Mouse (Mus musculus): ENCODE data around the gene Atad5. TPM values are rescaled to one million over a fixed set of nuclear protein-coding genes. Genes with fewer than 3 reads are reported as not detected.
"Not testable (repeated sequence)": the region's sequence is repeated elsewhere in the genome, so short reads cannot be mapped to it uniquely, and the experiment has no call there.

Atad5 gene
- polyA plus RNA-seq, 1 experiment, result 0.18 TPM

DNA sequence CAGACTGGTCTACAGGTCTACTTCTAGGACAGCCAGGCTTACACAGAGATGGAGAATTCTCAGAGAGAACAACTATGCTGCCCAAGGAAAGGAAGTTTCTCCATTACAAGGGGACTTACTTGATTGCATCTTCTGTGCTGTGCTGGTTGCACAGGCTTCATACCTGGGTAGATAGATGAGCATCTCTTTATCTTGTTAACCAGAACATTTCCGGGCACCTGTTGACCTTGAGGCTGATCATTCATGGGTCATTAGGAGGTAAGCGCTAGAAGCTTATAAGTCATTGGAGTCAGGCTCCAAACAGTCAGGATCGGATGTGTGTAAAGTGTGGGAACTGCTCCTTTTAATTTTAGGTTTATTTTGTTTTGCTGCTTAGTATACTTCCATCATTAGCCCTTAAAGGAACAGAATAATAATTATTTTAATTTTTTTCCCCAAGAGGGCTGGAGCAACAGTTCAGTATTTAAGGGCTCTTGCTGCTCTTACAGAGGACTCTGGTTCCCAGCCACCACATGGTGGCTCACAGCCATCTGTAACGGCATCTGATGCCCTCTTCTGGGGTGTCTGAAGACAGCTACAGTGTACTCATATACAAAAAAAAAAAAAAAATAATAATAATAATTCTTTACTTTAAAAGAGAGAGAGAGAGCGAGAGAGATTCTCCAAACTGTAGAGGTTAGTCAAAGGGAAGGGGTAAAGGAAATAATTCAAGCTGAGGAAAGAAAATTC, 92.0 kb downstream of the Atad5 start:
- Histone ChIP-seq H3K27me3 (ENCODE audit: control insufficient read depth, insufficient read depth, low read length) (no peaks in the 10 kb centered on the region), H3K27ac (ENCODE audit: insufficient read depth, low read depth, low read length) (no peak overlapping the region), H3K4me3 (ENCODE audit: low read depth, low read length) (no peak overlapping the region), H3K36me3 (ENCODE audit: control insufficient read depth, insufficient read depth, low read length) (peaks cover 18% of the 10 kb centered on the region), H3K4me1 (ENCODE audit: control insufficient read depth, insufficient read depth, insufficient read length, low read length) (no peaks in the 10 kb centered on the region)
- TF ChIP-seq POLR2A (IDR thresholded peaks at IDR 0.05; ENCODE audit: low read depth, low read length) (no peak), CTCF (IDR thresholded peaks at IDR 0.05; ENCODE audit: extremely low read depth, insufficient read length, insufficient replicate concordance, low read depth, low read length) (no peak)
- 64% methylated on average over 5 of the region's 5 CpGs for WGBS

DNA sequence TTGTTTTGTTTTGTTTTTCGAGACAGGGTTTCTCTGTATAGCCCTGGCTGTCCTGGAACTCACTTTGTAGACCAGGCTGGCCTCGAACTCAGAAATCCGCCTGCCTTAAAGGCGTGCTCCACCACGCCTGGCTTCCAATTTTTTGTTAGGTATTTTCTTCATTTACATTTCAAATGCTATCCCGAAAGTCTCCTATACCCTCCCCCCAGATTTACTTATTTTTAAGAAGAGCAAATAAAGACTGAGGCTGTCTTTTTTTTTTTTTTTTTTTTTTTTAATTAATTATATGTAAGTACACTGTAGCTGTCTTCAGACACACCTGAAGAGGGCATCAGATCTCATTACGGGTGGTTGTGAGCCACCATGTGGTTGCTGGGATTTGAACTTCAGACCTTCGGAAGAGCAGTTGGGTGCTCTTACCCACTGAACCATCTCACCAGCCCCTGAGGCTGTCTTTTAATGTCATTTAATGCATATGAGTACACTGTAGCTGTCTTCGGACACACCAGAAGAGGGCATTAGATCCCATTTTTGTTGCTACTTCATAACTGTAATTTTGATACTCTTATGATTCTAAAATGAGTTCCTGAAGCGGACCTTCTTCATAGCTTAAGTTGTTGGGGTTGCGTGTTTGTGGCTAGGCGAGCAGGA, 94.0 kb downstream of the Atad5 start:
- H3K4me3 ChIP-seq (ENCODE audit: low read depth, low read length), result peak overlapping the region; percentile 69
- H3K36me3 ChIP-seq (ENCODE audit: control insufficient read depth, insufficient read depth, low read length); H3K27me3 ChIP-seq (ENCODE audit: control insufficient read depth, insufficient read depth, low read length); H3K4me1 ChIP-seq (ENCODE audit: control insufficient read depth, insufficient read depth, insufficient read length, low read length): not testable (repeated sequence)
- H3K27ac ChIP-seq (ENCODE audit: insufficient read depth, low read depth, low read length), result peak overlapping the region; percentile 54; the same call in 1 of the 2 replicates
- 38% methylated on average over 12 of the region's 12 CpGs for WGBS

DNA sequence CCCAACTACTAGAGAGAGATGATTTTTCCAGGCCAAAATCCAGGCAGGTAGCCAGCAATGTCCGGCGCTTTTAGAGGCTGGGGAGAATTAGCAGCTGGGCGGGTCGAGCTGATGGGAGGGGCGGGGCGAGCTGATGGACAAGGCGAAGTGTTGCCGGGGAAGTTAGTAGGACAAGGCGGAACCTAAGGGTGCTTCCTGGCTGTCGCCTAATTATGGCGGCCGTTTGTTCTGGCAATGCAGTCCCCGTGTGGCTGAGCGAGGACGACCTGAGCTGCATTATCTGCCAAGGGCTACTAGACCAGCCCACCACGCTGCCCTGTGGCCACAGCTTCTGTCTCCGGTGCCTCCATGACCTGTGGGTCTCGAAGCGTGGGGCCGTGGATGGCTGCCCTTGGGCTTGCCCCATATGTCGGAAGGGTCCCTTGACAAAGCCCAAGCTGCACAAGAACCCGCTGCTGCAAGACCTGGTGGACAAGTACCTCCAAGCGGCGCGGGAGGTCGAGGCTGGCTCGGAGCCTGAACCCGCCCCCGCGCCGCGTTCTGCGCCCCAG, 94.6 kb downstream of the Atad5 start, which contains the start of gene Rnf135:
Gene Rnf135 (plus strand): TSS at position 147 of the 551 bp plus-strand sequence.
- Histone ChIP-seq H3K27me3 (ENCODE audit: control insufficient read depth, insufficient read depth, low read length) (no peaks in the 10 kb centered on the region), H3K4me3 (ENCODE audit: low read depth, low read length) (peak within 1 kb of the TSS; percentile 69), H3K4me1 (ENCODE audit: control insufficient read depth, insufficient read depth, insufficient read length, low read length) (no peaks in the 10 kb centered on the region), H3K36me3 (ENCODE audit: control insufficient read depth, insufficient read depth, low read length) (0 out of 2 replicates have a peak, but pooled peaks cover 2% of the 10 kb centered on the region), H3K27ac (ENCODE audit: insufficient read depth, low read depth, low read length) (peak within 1 kb of the TSS; percentile 73)
- TF ChIP-seq CTCF (IDR thresholded peaks at IDR 0.05; ENCODE audit: extremely low read depth, insufficient read length, insufficient replicate concordance, low read depth, low read length) (no peak), POLR2A (IDR thresholded peaks at IDR 0.05; ENCODE audit: low read depth, low read length) (peak; percentile 90)
- WGBS, result under 1% methylated on average over 33 of the region's 33 CpGs

DNA sequence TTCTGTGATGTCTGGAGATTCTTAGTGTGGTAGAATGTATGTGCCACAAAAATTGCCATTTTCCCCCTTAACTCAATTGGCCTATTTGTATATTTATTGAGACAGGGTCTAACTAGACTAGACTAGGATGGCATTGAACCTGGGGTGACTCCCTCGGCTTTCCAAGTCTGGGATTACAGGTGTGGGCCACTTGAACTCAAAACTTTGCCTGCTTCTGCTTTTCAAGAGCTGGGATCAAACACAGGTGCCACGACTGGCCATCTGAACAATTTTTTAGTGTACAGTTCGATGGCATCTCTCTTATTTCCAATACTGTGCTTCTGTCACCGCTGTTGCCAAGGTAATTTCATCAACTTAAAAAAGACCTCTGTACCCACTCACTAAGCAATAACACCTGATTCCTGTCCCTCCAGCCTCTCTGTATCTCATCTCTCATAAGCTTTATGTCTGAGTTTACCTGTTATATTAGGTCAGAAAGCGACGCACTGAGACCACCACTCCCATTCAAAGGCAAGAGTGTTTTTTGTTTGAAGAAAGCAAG, 95.4 kb downstream of the Atad5 start:
- WGBS, result 50% methylated on average over 6 of the region's 6 CpGs
- peaks cover 2% of the 10 kb centered on the region; the same call in 1 of the 2 replicates for H3K36me3 ChIP-seq (ENCODE audit: control insufficient read depth, insufficient read depth, low read length)
- TF ChIP-seq CTCF (IDR thresholded peaks at IDR 0.05; ENCODE audit: extremely low read depth, insufficient read length, insufficient replicate concordance, low read depth, low read length) (no peak), POLR2A (IDR thresholded peaks at IDR 0.05; ENCODE audit: low read depth, low read length) (no peak)
- peak overlapping the region; percentile 69; the same call in 1 of the 2 replicates for H3K4me3 ChIP-seq (ENCODE audit: low read depth, low read length)
- H3K27ac ChIP-seq (ENCODE audit: insufficient read depth, low read depth, low read length), result 0 out of 2 replicates have a peak overlapping the region, but pooled peaks have one; percentile 12
- no peaks in the 10 kb centered on the region for H3K27me3 ChIP-seq (ENCODE audit: control insufficient read depth, insufficient read depth, low read length)
- no peaks in the 10 kb centered on the region for H3K4me1 ChIP-seq (ENCODE audit: control insufficient read depth, insufficient read depth, insufficient read length, low read length)

Other genes starting within 250 kb of the Atad5 start
- 0.52 and 0.96 TPM in 2 replicates for gene Utp6, start 127.0 kb upstream of the Atad5 start, polyA plus RNA-seq (2012; rRNA removed)
- 0.93 and 2.0 TPM in 2 replicates for gene Suz12, start 96.3 kb upstream of the Atad5 start, polyA plus RNA-seq (2012; rRNA removed)
- gene Crlf3, start 8.4 kb upstream of the Atad5 start, polyA plus RNA-seq (2012; rRNA removed), result 3.7 and 9.4 TPM in 2 replicates
- gene Tefm, start 52.8 kb downstream of the Atad5 start, polyA plus RNA-seq (2012; rRNA removed), result 0.60 and 1.1 TPM in 2 replicates
- gene Adap2, start 64.7 kb downstream of the Atad5 start, polyA plus RNA-seq (2012; rRNA removed), result 17.3 and 23.2 TPM in 2 replicates
- gene Rnf135, start 94.5 kb downstream of the Atad5 start, polyA plus RNA-seq (2012; rRNA removed), result 4.3 and 5.9 TPM in 2 replicates
- 1.8 and 3.0 TPM in 2 replicates for gene Rhot1, start 119.6 kb downstream of the Atad5 start, polyA plus RNA-seq (2012; rRNA removed)
- 1.1 and 1.5 TPM in 2 replicates for gene Rhbdl3, start 211.5 kb downstream of the Atad5 start, polyA plus RNA-seq (2012; rRNA removed)

Data from small intestine, adult 2 months (tissue).